Comparison of ENCODE assay signal across 11 mouse cellular contexts in genomic region chr19:32497411-32497810, GRCm38 (mm10).
"Had no signal": no experiment of that assay in that cellular context is flagged by ENCODE, and none has a peak within 500 bp of the region (broad histone marks: within the 10 kb centered on the region; RNA-seq: fewer than 3 reads in every experiment).

No protein-coding gene starts in this region.

- H3K4me3 ChIP-seq: layer of hippocampus, adult 2 months; limb, embryonic 13.5 days; midbrain, embryonic 13.5 days had no signal

- H3K4me1 ChIP-seq: limb, embryonic 13.5 days; midbrain, embryonic 13.5 days had no signal

- H3K27me3 ChIP-seq: limb, embryonic 13.5 days; midbrain, embryonic 13.5 days had no signal

- H3K9ac ChIP-seq: limb, embryonic 13.5 days; liver, embryonic 14.5 days; midbrain, embryonic 13.5 days had no signal

- H3K27ac ChIP-seq: limb, embryonic 13.5 days; liver, embryonic 14.5 days; midbrain, embryonic 13.5 days; stomach, postnatal 0 days had no signal

- DNase-seq: left cerebral cortex, postnatal 4 days; lung, adult 18-20 months; right cerebral cortex, postnatal 25 days; thymus, adult 18-20 months; thymus, postnatal 36 days had no signal

- H3K9me3 ChIP-seq: limb, embryonic 13.5 days; midbrain, embryonic 13.5 days had no signal

- ATAC-seq: intestine, embryonic 16.5 days; midbrain, embryonic 13.5 days had no signal
